ENCODE assay signal across 21 mouse cellular contexts in the genomic region with DNA sequence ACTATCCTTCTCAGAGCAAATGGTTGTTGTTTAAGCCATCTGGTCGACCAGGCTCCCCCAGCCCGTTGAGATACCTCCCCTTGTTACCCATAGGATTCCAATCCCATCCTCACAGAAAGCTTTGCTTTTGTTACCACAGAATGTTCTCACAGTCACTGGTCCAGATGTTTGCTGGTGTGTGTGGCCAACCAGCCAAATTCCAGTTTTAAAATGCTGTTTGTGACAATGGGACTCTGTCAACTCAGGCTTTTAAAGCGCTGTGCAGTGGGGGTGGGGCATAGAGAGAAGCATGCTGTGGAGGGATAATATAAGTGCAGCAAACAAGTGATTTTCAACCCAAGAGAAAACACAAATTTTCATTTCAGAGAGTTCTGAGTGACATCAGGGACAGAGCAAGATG. TPM values are rescaled to one million over a fixed set of nuclear protein-coding genes. Genes with fewer than 3 reads are reported as not detected.
A peak's percentile ranks its signal among the peaks of the same experiment; 100 is the strongest.
DNase-seq lines count a peak whose midpoint lies in the region; ATAC-seq and TF ChIP-seq lines count a peak whose summit lies in the region.
"Had no signal": no experiment of that assay in that cellular context is flagged by ENCODE, and none has a peak within 500 bp of the region (broad histone marks: within the 10 kb centered on the region; RNA-seq: fewer than 3 reads in every experiment).

No protein-coding gene starts in this region.

- intact Hi-C loops in heart, adult 2 months (cut with DNase I), result no loop called here

- ATAC-seq in hindbrain, embryonic 16.5 days, result no peak
- ATAC-seq: forebrain, embryonic 15.5 days; Patski had no signal

- DNase-seq in heart, postnatal 4 days, result peak; percentile 36
- no peak for DNase-seq in heart, adult 2 months
- peak; percentile 57 for DNase-seq in layer of hippocampus, adult 9-11 months
- no peak for DNase-seq in layer of hippocampus, postnatal 10 days (ENCODE audit: low spot score in 2 of 2)
- peak; percentile 54 for DNase-seq in lung, postnatal 10 days
- DNase-seq in lung, postnatal 14 days, result no peak
- DNase-seq: adrenal gland, adult 8-10 months; adrenal gland, postnatal 36 days; cerebellum, adult 11 months; cerebellum, adult 8-10 months; cerebellum, postnatal 14 days; gastrocnemius, postnatal 14 days had no signal

- H3K4me1 ChIP-seq in heart, adult 2 months (ENCODE audit: control insufficient read depth, insufficient read depth, low read length), result peaks cover 3% of the 10 kb centered on the region; the same call in 1 of the 2 replicates
- H3K4me1 ChIP-seq in cortical plate, adult 2 months (ENCODE audit: control insufficient read depth, insufficient read depth, low read length), result no peaks in the 10 kb centered on the region
- H3K4me1 ChIP-seq in hindbrain, embryonic 16.5 days (ENCODE audit: control insufficient read depth, insufficient read depth, low read depth, low read length), result no peaks in the 10 kb centered on the region
- H3K4me1 ChIP-seq: embryonic facial prominence, embryonic 12.5 days; forebrain, embryonic 15.5 days; hindbrain, embryonic 13.5 days had no signal

- TF ChIP-seq EP300 in heart, adult 2 months (IDR thresholded peaks at IDR 0.05; ENCODE audit: insufficient read depth, low read depth, low read length), result no peak

- TF ChIP-seq CTCF in heart, adult 2 months (IDR thresholded peaks at IDR 0.05), result no peak
- TF ChIP-seq CTCF in cortical plate, adult 2 months (IDR thresholded peaks at IDR 0.05; ENCODE audit: extremely low read depth, insufficient read depth, low read length), result no peak

- 0 out of 2 replicates have a peak, but pooled peaks cover 3% of the 10 kb centered on the region for H3K79me2 ChIP-seq in heart, adult 2 months (replicated peaks; ENCODE audit: control insufficient read depth, insufficient read depth, low read length)

- no peaks in the 10 kb centered on the region for H3K27me3 ChIP-seq in heart, adult 2 months (ENCODE audit: control insufficient read depth, insufficient read depth, low read length)
- H3K27me3 ChIP-seq in hindbrain, embryonic 16.5 days (replicated peaks; ENCODE audit: control insufficient read depth, insufficient read depth, low read length), result no peaks in the 10 kb centered on the region
- H3K27me3 ChIP-seq: CH12.LX; embryonic facial prominence, embryonic 12.5 days; forebrain, embryonic 15.5 days; heart, embryonic 13.5 days; hindbrain, embryonic 13.5 days; Patski had no signal

- TF ChIP-seq POLR2A in heart, adult 2 months (IDR thresholded peaks at IDR 0.05; ENCODE audit: insufficient read depth, low read depth, low read length), result no peak
- no peak for TF ChIP-seq POLR2A in cortical plate, adult 2 months (IDR thresholded peaks at IDR 0.05; ENCODE audit: extremely low read depth, insufficient read depth, low read length)

- no peak overlapping the region for H3K4me2 ChIP-seq in hindbrain, embryonic 16.5 days (ENCODE audit: low read length)
- H3K4me2 ChIP-seq: embryonic facial prominence, embryonic 12.5 days; forebrain, embryonic 15.5 days; heart, embryonic 13.5 days; hindbrain, embryonic 13.5 days had no signal

- peaks cover 3% of the 10 kb centered on the region for H3K36me3 ChIP-seq in heart, adult 2 months (ENCODE audit: control insufficient read depth, insufficient read depth, low read length)
- H3K36me3 ChIP-seq in hindbrain, embryonic 16.5 days (ENCODE audit: control insufficient read depth, insufficient read depth, low read length), result no peaks in the 10 kb centered on the region
- H3K36me3 ChIP-seq: embryonic facial prominence, embryonic 12.5 days; forebrain, embryonic 15.5 days; heart, embryonic 13.5 days; hindbrain, embryonic 13.5 days had no signal

- H3K4me3 ChIP-seq in heart, adult 2 months, result no peak overlapping the region
- H3K4me3 ChIP-seq in cortical plate, adult 2 months (ENCODE audit: insufficient read depth, low read length), result no peak overlapping the region
- no peak overlapping the region for H3K4me3 ChIP-seq in hindbrain, embryonic 16.5 days (ENCODE audit: low read length)
- H3K4me3 ChIP-seq: embryonic facial prominence, embryonic 12.5 days; forebrain, embryonic 15.5 days; heart, embryonic 13.5 days; hindbrain, embryonic 13.5 days had no signal

- H3K9me3 ChIP-seq in hindbrain, embryonic 16.5 days (ENCODE audit: control insufficient read depth, low read length), result no peaks in the 10 kb centered on the region
- H3K9me3 ChIP-seq: embryonic facial prominence, embryonic 12.5 days; forebrain, embryonic 15.5 days; heart, embryonic 13.5 days; hindbrain, embryonic 13.5 days had no signal

- H3K27ac ChIP-seq in heart, adult 2 months, result no peak overlapping the region
- peak overlapping the region; percentile 6; the same call in 1 of the 2 replicates for H3K27ac ChIP-seq in cortical plate, adult 2 months (ENCODE audit: insufficient read depth, low read length)
- H3K27ac ChIP-seq in hindbrain, embryonic 16.5 days (ENCODE audit: low read depth, low read length), result no peak overlapping the region
- H3K27ac ChIP-seq: embryonic facial prominence, embryonic 12.5 days; forebrain, embryonic 15.5 days; heart, embryonic 13.5 days; hindbrain, embryonic 13.5 days had no signal

- WGBS in heart, adult 2 months, result 70% methylated on average over 3 of the region's 3 CpGs
- 86% methylated on average over 3 of the region's 3 CpGs for WGBS in hindbrain, embryonic 16.5 days

- H3K9ac ChIP-seq in heart, adult 2 months (ENCODE audit: low read depth, low read length), result no peak overlapping the region
- no peak overlapping the region for H3K9ac ChIP-seq in hindbrain, embryonic 16.5 days (ENCODE audit: low read depth, low read length)
- H3K9ac ChIP-seq: embryonic facial prominence, embryonic 12.5 days; forebrain, embryonic 15.5 days; heart, embryonic 13.5 days; hindbrain, embryonic 13.5 days had no signal

RNA-seq across cellular contexts. Expression of a gene that starts 43.4 kb away (rescaled TPM):
- total RNA-seq in heart, postnatal 4 days (2021), result 100 to 1,000 TPM; 102 TPM
- total RNA-seq in heart, adult 2 months (2021), result 100 to 1,000 TPM; 230 to 277 TPM
- 60.2 and 120 TPM in 2 replicates for polyA plus RNA-seq in heart, adult 2 months (2012; rRNA removed)
- total RNA-seq in layer of hippocampus, postnatal 10 days (2021), result 100 to 1,000 TPM; 121 to 123 TPM
- polyA plus RNA-seq in cortical plate, adult 2 months (2012; rRNA removed), result 51.1 and 56.3 TPM in 2 replicates
- 48.4 and 50.1 TPM in 2 replicates for polyA plus RNA-seq in hindbrain, embryonic 16.5 days (2015; fragmentation: Nextera tagmentation; extraction: Ambion mirVana)
- total RNA-seq: common myeloid progenitor, adult 5-6 weeks had no signal

Comparison
In these comparisons a context has a peak if more than half of its experiments do, and no peak if none do; other contexts are left out.
1. DNase-seq: peak in heart, postnatal 4 days (single experiment), layer of hippocampus, adult 9-11 months (single experiment) and lung, postnatal 10 days (single experiment); none in heart, adult 2 months (0 of 2), layer of hippocampus, postnatal 10 days (0 of 2) and lung, postnatal 14 days (single experiment).